Mouse (Mus musculus) heart, embryonic 11.5 days (tissue): ENCODE results near the gene Agrp. TPM values are rescaled to one million over a fixed set of nuclear protein-coding genes. Genes with fewer than 3 reads are reported as not detected.

Experiments
- ATAC-seq: fragments of 200-750 bp; cut with Nextera tagmentation; replicated peaks from 2 replicates; pipeline ENCODE4 v1.8.0; 2017; ENCODE audit warnings: moderate library complexity; ENCODE audit not compliant: insufficient number of reproducible peaks, low FRiP score, low TSS enrichment
- H3K27ac ChIP-seq: fragments of 300-500 bp; sonication (generic); 2 replicates; pipeline ENCODE4 v1.5.1; 2014; ENCODE audit warnings: mild to moderate bottlenecking, low read depth, low read length
- H3K27me3 ChIP-seq: fragments of 300-500 bp; sonication (generic); 2 replicates; pipeline ENCODE4 v1.6.1; 2014; ENCODE audit warnings: mild to moderate bottlenecking, low read length, mixed read lengths; ENCODE audit not compliant: control insufficient read depth, insufficient read depth
- H3K36me3 ChIP-seq: fragments of 300-500 bp; sonication (generic); 2 replicates; pipeline ENCODE4 v1.6.1; 2014; ENCODE audit warnings: mild to moderate bottlenecking, low read length, moderate library complexity, mixed read lengths; ENCODE audit not compliant: control insufficient read depth, insufficient read depth
- H3K4me1 ChIP-seq: fragments of 300-500 bp; sonication (generic); 2 replicates; pipeline ENCODE4 v1.6.1; 2014; ENCODE audit warnings: low read length; ENCODE audit not compliant: control insufficient read depth, insufficient read depth
- H3K4me2 ChIP-seq: fragments of 300-500 bp; sonication (generic); 2 replicates; pipeline ENCODE4 v1.6.1; 2014; ENCODE audit warnings: mild to moderate bottlenecking, moderate library complexity
- H3K4me3 ChIP-seq: fragments of 300-500 bp; sonication (generic); 2 replicates; pipeline ENCODE4 v1.5.1; 2014; ENCODE audit warnings: low read depth, low read length
- H3K9ac ChIP-seq: fragments of 300-500 bp; sonication (generic); 2 replicates; pipeline ENCODE4 v1.6.1; 2014; ENCODE audit warnings: mild to moderate bottlenecking, low read depth, low read length, moderate library complexity
- H3K9me3 ChIP-seq: fragments of 300-500 bp; sonication (generic); replicated peaks from 2 replicates; pipeline ENCODE4 v1.6.1; 2016; ENCODE audit warnings: low read length; ENCODE audit not compliant: control insufficient read depth
- WGBS: fragments of 180-500 bp; shearing (Covaris S2); extraction: QIAGEN DNeasy Blood & Tissue Kit; methylation state at CpG from one replicate; pipeline ENCODE4 v1.1.7; 2014; ENCODE audit not compliant: insufficient replicate concordance; 5-methylcytosine and 5-hydroxymethylcytosine counted together
- polyA plus RNA-seq: library from polyadenylated mRNA; unstranded; fragments of >200 nt; fragmentation: Nextera tagmentation; extraction: Ambion mirVana; gene quantifications from 2 replicates; pipeline ENCODE4 v1.2.1, GENCODE M21; 2014

Agrp gene
- polyA plus RNA-seq, 1 experiment from 2014 or later: 0.50 TPM

GRCm38 (mm10) chr8:105533439-105533838, 103.8 kb downstream of the Agrp start:
- H3K27me3 ChIP-seq: no peaks in the 10 kb centered on the region
- 2% methylated on average over 2 of the region's 2 CpGs for WGBS
- peaks cover 16% of the 10 kb centered on the region; the same call in 1 of the 2 replicates for H3K36me3 ChIP-seq
- no peak overlapping the region for H3K4me2 ChIP-seq
- H3K4me3 ChIP-seq: no peak overlapping the region
- H3K9ac ChIP-seq: 0 out of 2 replicates have a peak overlapping the region, but pooled peaks have one; percentile 28
- peak; percentile 69; the same call in 1 of the 2 replicates for ATAC-seq
- peaks cover 20% of the 10 kb centered on the region for H3K4me1 ChIP-seq
- no peaks in the 10 kb centered on the region for H3K9me3 ChIP-seq
- peak overlapping the region; percentile 75 for H3K27ac ChIP-seq

GRCm38 (mm10) chr8:105531774-105532173, 105.4 kb downstream of the Agrp start:
- Histone ChIP-seq H3K4me3 (no peak overlapping the region), H3K27ac (no peak overlapping the region), H3K9ac (no peak overlapping the region), H3K36me3 (peaks cover 3% of the 10 kb centered on the region; the same call in 1 of the 2 replicates), H3K4me2 (no peak overlapping the region), H3K4me1 (peaks cover 20% of the 10 kb centered on the region), H3K9me3 (no peaks in the 10 kb centered on the region), H3K27me3 (no peaks in the 10 kb centered on the region)
- ATAC-seq: no peak
- WGBS: 74% methylated on average over 2 of the region's 2 CpGs

GRCm38 (mm10) chr8:105529271-105529670, 107.9 kb downstream of the Agrp start:
- Histone ChIP-seq H3K9ac (no peak overlapping the region), H3K4me1 (peaks cover 19% of the 10 kb centered on the region), H3K4me2 (no peak overlapping the region), H3K27ac (no peak overlapping the region), H3K9me3 (no peaks in the 10 kb centered on the region), H3K4me3 (no peak overlapping the region), H3K36me3 (peaks cover 6% of the 10 kb centered on the region), H3K27me3 (no peaks in the 10 kb centered on the region)
- no peak for ATAC-seq
- WGBS: 91% methylated on average over 3 of the region's 3 CpGs

GRCm38 (mm10) chr8:105528206-105528605, 109.0 kb downstream of the Agrp start:
- Histone ChIP-seq H3K27ac (no peak overlapping the region), H3K4me1 (peaks cover 14% of the 10 kb centered on the region), H3K36me3 (peaks cover 6% of the 10 kb centered on the region), H3K9me3 (no peaks in the 10 kb centered on the region), H3K27me3 (no peaks in the 10 kb centered on the region), H3K4me2 (no peak overlapping the region), H3K4me3 (no peak overlapping the region), H3K9ac (no peak overlapping the region)
- 94% methylated on average over 1 of the region's 1 CpGs for WGBS
- no peak for ATAC-seq

GRCm38 (mm10) chr8:105527110-105527509, 110.1 kb downstream of the Agrp start:
- ATAC-seq: no peak
- peaks cover 18% of the 10 kb centered on the region for H3K4me1 ChIP-seq
- H3K36me3 ChIP-seq: peaks cover 6% of the 10 kb centered on the region
- H3K27me3 ChIP-seq: no peaks in the 10 kb centered on the region
- WGBS: 74% methylated on average over 2 of the region's 2 CpGs
- no peak overlapping the region for H3K4me3 ChIP-seq
- H3K27ac ChIP-seq: no peak overlapping the region
- no peak overlapping the region for H3K9ac ChIP-seq
- H3K9me3 ChIP-seq: no peaks in the 10 kb centered on the region
- no peak overlapping the region for H3K4me2 ChIP-seq

- Histone ChIP-seq H3K36me3 (peaks cover 4% of the 10 kb centered on the region), H3K27ac (no peak overlapping the region), H3K4me1 (peaks cover 39% of the 10 kb centered on the region), H3K9me3 (no peaks in the 10 kb centered on the region), H3K27me3 (peaks cover 12% of the 10 kb centered on the region), H3K9ac (no peak overlapping the region), H3K4me3 (no peak overlapping the region), H3K4me2 (no peak overlapping the region)
- ATAC-seq: no peak
- 67% methylated on average over 9 of the region's 9 CpGs for WGBS
Observed at GRCm38 (mm10) chr8:105522890-105523289, 114.3 kb downstream of the Agrp start.

- Histone ChIP-seq H3K4me1 (peaks cover 46% of the 10 kb centered on the region), H3K27ac (no peak overlapping the region), H3K27me3 (peaks cover 19% of the 10 kb centered on the region), H3K4me3 (no peak overlapping the region), H3K9ac (no peak overlapping the region), H3K36me3 (peaks cover 4% of the 10 kb centered on the region), H3K4me2 (no peak overlapping the region), H3K9me3 (no peaks in the 10 kb centered on the region)
- no peak for ATAC-seq
- 72% methylated on average over 21 of the region's 21 CpGs for WGBS
Observed at GRCm38 (mm10) chr8:105521995-105522769, 115.0 kb downstream of the Agrp start.

GRCm38 (mm10) chr8:105521061-105521460, 116.1 kb downstream of the Agrp start:
- no peak for ATAC-seq
- Histone ChIP-seq H3K4me1 (peaks cover 50% of the 10 kb centered on the region), H3K4me3 (no peak overlapping the region), H3K9me3 (no peaks in the 10 kb centered on the region), H3K9ac (no peak overlapping the region), H3K27ac (peak overlapping the region; percentile 47), H3K4me2 (peak overlapping the region; percentile 23), H3K36me3 (peaks cover 4% of the 10 kb centered on the region), H3K27me3 (peaks cover 20% of the 10 kb centered on the region)
- 0% methylated on average over 3 of the region's 3 CpGs for WGBS

GRCm38 (mm10) chr8:105520521-105520920, 116.7 kb downstream of the Agrp start:
- no peak for ATAC-seq
- Histone ChIP-seq H3K4me2 (peak overlapping the region; percentile 99), H3K9ac (no peak overlapping the region), H3K9me3 (no peaks in the 10 kb centered on the region), H3K27ac (no peak overlapping the region), H3K4me1 (peaks cover 53% of the 10 kb centered on the region), H3K27me3 (peaks cover 20% of the 10 kb centered on the region), H3K36me3 (peaks cover 4% of the 10 kb centered on the region), H3K4me3 (no peak overlapping the region)
- 26% methylated on average over 5 of the region's 5 CpGs for WGBS
